Mouse (Mus musculus) cerebellum, postnatal 36 days (tissue): ENCODE data around the gene Birc5.
"Not testable (repeated sequence)": the region's sequence is repeated elsewhere in the genome, so short reads cannot be mapped to it uniquely, and the experiment has no call there.

Experiments
- DNase-seq, 2 experiments: peaks; one replicate each; pipeline ENCODE4 v3.0.0; 2021 to 2022; ENCODE audit warnings: mixed read lengths in 2 of 2

The Birc5 gene

GRCm38 (mm10) chr11:117848985-117849671 lies at the start of gene Birc5:
Gene Birc5 (plus strand): TSS chr11:117849251.
- peak; percentile 95 to 96 for DNase-seq

GRCm38 (mm10) chr11:117800038-117800437 lies 49.0 kb upstream of the Birc5 start:
- DNase-seq = no peak

GRCm38 (mm10) chr11:117801650-117802049 lies 47.4 kb upstream of the Birc5 start:
- DNase-seq = no peak

GRCm38 (mm10) chr11:117803166-117803688 lies 45.8 kb upstream of the Birc5 start:
- DNase-seq = no peak

- no peak for DNase-seq
Measured at GRCm38 (mm10) chr11:117806781-117807180, 42.3 kb upstream of the Birc5 start.

GRCm38 (mm10) chr11:117809407-117810311 lies 39.4 kb upstream of the Birc5 start, which contains the start of the genes Gm20708 and Syngr2:
Gene Gm20708 (plus strand): TSS chr11:117809668.
Gene Syngr2 (plus strand): TSS chr11:117809668.
- peak in 1 of 2 experiments; percentile 29 for DNase-seq

GRCm38 (mm10) chr11:117810401-117811046 lies 38.5 kb upstream of the Birc5 start:
- DNase-seq = peak; percentile 38 to 50

GRCm38 (mm10) chr11:117813867-117814266 lies 35.2 kb upstream of the Birc5 start:
- DNase-seq = no peak

GRCm38 (mm10) chr11:117814704-117815366 lies 34.2 kb upstream of the Birc5 start:
- DNase-seq = no peak

GRCm38 (mm10) chr11:117815850-117816249 lies 33.2 kb upstream of the Birc5 start:
- not testable (repeated sequence) for DNase-seq

GRCm38 (mm10) chr11:117816389-117816996 lies 32.6 kb upstream of the Birc5 start:
- no peak for DNase-seq

GRCm38 (mm10) chr11:117819095-117819494 lies 30.0 kb upstream of the Birc5 start:
- no peak for DNase-seq

- no peak for DNase-seq
Measured at GRCm38 (mm10) chr11:117820173-117820572, 28.9 kb upstream of the Birc5 start.

- DNase-seq = no peak
Measured at GRCm38 (mm10) chr11:117821868-117822267, 27.2 kb upstream of the Birc5 start.

GRCm38 (mm10) chr11:117822728-117823241 lies 26.3 kb upstream of the Birc5 start:
- no peak for DNase-seq

GRCm38 (mm10) chr11:117823411-117823810 lies 25.6 kb upstream of the Birc5 start:
- no peak for DNase-seq

GRCm38 (mm10) chr11:117824060-117824969 lies 24.7 kb upstream of the Birc5 start:
- DNase-seq = peak; percentile 77 to 79

- DNase-seq = no peak
Measured at GRCm38 (mm10) chr11:117825333-117826101, 23.5 kb upstream of the Birc5 start, which contains the start of the genes Afmid and Tk1. Gene Afmid (plus strand): TSS chr11:117825924. Gene Tk1 (minus strand): TSS chr11:117826092.

- DNase-seq = no peak
Measured at GRCm38 (mm10) chr11:117826164-117826563, 22.9 kb upstream of the Birc5 start.

GRCm38 (mm10) chr11:117826916-117827315 lies 22.1 kb upstream of the Birc5 start:
- no peak for DNase-seq
